Mouse (Mus musculus) neural tube, embryonic 13.5 days (tissue): ENCODE data around the gene Stxbp5l. TPM values are rescaled to one million over a fixed set of nuclear protein-coding genes. Genes with fewer than 3 reads are reported as not detected.

ENCODE experiments used
- ATAC-seq: fragments of 200-750 bp; cut with Nextera tagmentation; 2 replicates; pipeline ENCODE4 v1.8.0; 2017; ENCODE audit warnings: low read depth, mild to moderate bottlenecking, moderate TSS enrichment, moderate library complexity
- H3K27ac ChIP-seq: fragments of 300-500 bp; sonication (generic); replicated peaks from 2 replicates; pipeline ENCODE4 v1.5.1; 2015; ENCODE audit warnings: moderate library complexity, mild to moderate bottlenecking, inconsistent platforms
- H3K27me3 ChIP-seq: fragments of 300-500 bp; sonication (generic); 2 replicates; pipeline ENCODE4 v1.6.1; 2015; ENCODE audit warnings: mild to moderate bottlenecking, inconsistent platforms
- H3K36me3 ChIP-seq: fragments of 300-500 bp; sonication (generic); 2 replicates; pipeline ENCODE4 v1.6.1; 2015; ENCODE audit warnings: mild to moderate bottlenecking, inconsistent platforms
- H3K4me1 ChIP-seq: fragments of 300-500 bp; sonication (generic); replicated peaks from 2 replicates; pipeline ENCODE4 v1.6.1; 2015; ENCODE audit warnings: inconsistent platforms
- H3K4me2 ChIP-seq: fragments of 300-500 bp; sonication (generic); 2 replicates; pipeline ENCODE4 v1.6.1; 2015; ENCODE audit warnings: inconsistent platforms, mild to moderate bottlenecking, moderate library complexity
- H3K4me3 ChIP-seq: fragments of 300-500 bp; sonication (generic); 2 replicates; pipeline ENCODE4 v1.5.1; 2015; ENCODE audit warnings: mild to moderate bottlenecking, inconsistent platforms
- H3K9ac ChIP-seq: fragments of 300-500 bp; sonication (generic); 2 replicates; pipeline ENCODE4 v1.6.1; 2015; ENCODE audit warnings: moderate library complexity, mild to moderate bottlenecking, inconsistent platforms
- H3K9me3 ChIP-seq: fragments of 300-500 bp; sonication (generic); 2 replicates; pipeline ENCODE4 v1.6.1; 2016; ENCODE audit warnings: inconsistent platforms
- WGBS: fragments of 180-500 bp; shearing (Covaris S2); methylation state at CpG from one replicate; pipeline ENCODE4 v1.1.7; 2015; 5-methylcytosine and 5-hydroxymethylcytosine counted together
- polyA plus RNA-seq: library from polyadenylated mRNA; unstranded; fragments of >200 nt; fragmentation: Nextera tagmentation; extraction: Ambion mirVana; gene quantifications from 2 replicates; pipeline ENCODE4 v1.2.1, GENCODE M21; 2015

Stxbp5l gene
- polyA plus RNA-seq = 9.5 and 11.0 TPM in 2 replicates

- H3K4me3 ChIP-seq = peak within 1 kb of the TSS; percentile 64
- under 1% methylated on average over 33 of the region's 33 CpGs for WGBS
- no peaks in the 10 kb centered on the region for H3K27me3 ChIP-seq
- peaks cover 13% of the 10 kb centered on the region for H3K4me1 ChIP-seq
- no peaks in the 10 kb centered on the region for H3K9me3 ChIP-seq
- H3K27ac ChIP-seq = peak within 1 kb of the TSS; percentile 25; the same call in 1 of the 2 replicates
- peak within 1 kb of the TSS; percentile 72 for H3K4me2 ChIP-seq
- peak within 1 kb of the TSS; percentile 73 for H3K9ac ChIP-seq
- peak; percentile 97 for ATAC-seq
- no peaks in the 10 kb centered on the region for H3K36me3 ChIP-seq
These were observed at the start of gene Stxbp5l for GRCm38 (mm10) chr16:37384821-37385344. TSS of gene Stxbp5l (minus strand) at chr16:37384962.

- H3K27ac ChIP-seq = no peak overlapping the region
- H3K27me3 ChIP-seq = no peaks in the 10 kb centered on the region
- H3K9me3 ChIP-seq = no peaks in the 10 kb centered on the region
- WGBS = 69% methylated on average over 5 of the region's 5 CpGs
- no peak overlapping the region for H3K9ac ChIP-seq
- H3K4me2 ChIP-seq = no peak overlapping the region
- no peaks in the 10 kb centered on the region for H3K36me3 ChIP-seq
- H3K4me1 ChIP-seq = no peaks in the 10 kb centered on the region
- no peak overlapping the region for H3K4me3 ChIP-seq
- ATAC-seq = no peak
These were observed 48.8 kb upstream of the Stxbp5l start for GRCm38 (mm10) chr16:37433418-37434204.

- WGBS = 81% methylated on average over 1 of the region's 1 CpGs
- H3K4me2 ChIP-seq = no peak overlapping the region
- no peaks in the 10 kb centered on the region for H3K27me3 ChIP-seq
- no peaks in the 10 kb centered on the region for H3K9me3 ChIP-seq
- no peaks in the 10 kb centered on the region for H3K4me1 ChIP-seq
- no peaks in the 10 kb centered on the region for H3K36me3 ChIP-seq
- H3K9ac ChIP-seq = no peak overlapping the region
- no peak overlapping the region for H3K27ac ChIP-seq
- H3K4me3 ChIP-seq = no peak overlapping the region
- ATAC-seq = no peak
These were observed 40.7 kb upstream of the Stxbp5l start for GRCm38 (mm10) chr16:37425434-37425833.

- no peak for ATAC-seq
These were observed 38.1 kb upstream of the Stxbp5l start for GRCm38 (mm10) chr16:37422874-37423273.

GRCm38 (mm10) chr16:37421851-37422250, 37.1 kb upstream of the Stxbp5l start:
- H3K4me2 ChIP-seq = no peak overlapping the region
- H3K9me3 ChIP-seq = no peaks in the 10 kb centered on the region
- H3K36me3 ChIP-seq = no peaks in the 10 kb centered on the region
- H3K27ac ChIP-seq = no peak overlapping the region
- no peak overlapping the region for H3K4me3 ChIP-seq
- H3K9ac ChIP-seq = no peak overlapping the region
- no peak for ATAC-seq
- 88% methylated on average over 3 of the region's 3 CpGs for WGBS
- H3K4me1 ChIP-seq = no peaks in the 10 kb centered on the region
- no peaks in the 10 kb centered on the region for H3K27me3 ChIP-seq

More at GRCm38 (mm10) chr16:37422874-37423273, 38.1 kb upstream of the Stxbp5l start:
- Histone ChIP-seq H3K9me3 (no peaks in the 10 kb centered on the region), H3K27ac (no peak overlapping the region), H3K4me3 (no peak overlapping the region), H3K4me1 (no peaks in the 10 kb centered on the region), H3K4me2 (no peak overlapping the region), H3K27me3 (no peaks in the 10 kb centered on the region), H3K9ac (no peak overlapping the region), H3K36me3 (no peaks in the 10 kb centered on the region)
- 81% methylated on average over 5 of the region's 5 CpGs for WGBS

- no peaks in the 10 kb centered on the region for H3K9me3 ChIP-seq
- H3K36me3 ChIP-seq = no peaks in the 10 kb centered on the region
- ATAC-seq = no peak
- no peaks in the 10 kb centered on the region for H3K27me3 ChIP-seq
- H3K27ac ChIP-seq = no peak overlapping the region
- no peak overlapping the region for H3K4me3 ChIP-seq
- no peak overlapping the region for H3K9ac ChIP-seq
- H3K4me1 ChIP-seq = no peaks in the 10 kb centered on the region
- WGBS = 89% methylated on average over 2 of the region's 2 CpGs
- H3K4me2 ChIP-seq = no peak overlapping the region
These were observed 35.8 kb upstream of the Stxbp5l start for GRCm38 (mm10) chr16:37420512-37420911.

- Histone ChIP-seq H3K27ac (no peak overlapping the region), H3K4me3 (no peak overlapping the region), H3K4me1 (no peaks in the 10 kb centered on the region), H3K36me3 (no peaks in the 10 kb centered on the region), H3K9me3 (no peaks in the 10 kb centered on the region), H3K9ac (no peak overlapping the region), H3K27me3 (no peaks in the 10 kb centered on the region), H3K4me2 (no peak overlapping the region)
- ATAC-seq = no peak
- WGBS = 64% methylated on average over 4 of the region's 4 CpGs
These were observed 20.8 kb upstream of the Stxbp5l start for GRCm38 (mm10) chr16:37405536-37405935.

- Histone ChIP-seq H3K4me3 (no peak overlapping the region), H3K36me3 (no peaks in the 10 kb centered on the region), H3K9ac (no peak overlapping the region), H3K27me3 (no peaks in the 10 kb centered on the region), H3K4me1 (no peaks in the 10 kb centered on the region), H3K9me3 (no peaks in the 10 kb centered on the region), H3K27ac (no peak overlapping the region), H3K4me2 (no peak overlapping the region)
- no peak for ATAC-seq
- WGBS = 51% methylated on average over 1 of the region's 1 CpGs
These were observed 20.2 kb upstream of the Stxbp5l start for GRCm38 (mm10) chr16:37404922-37405321.

GRCm38 (mm10) chr16:37389964-37390363, 5.2 kb upstream of the Stxbp5l start:
- no peaks in the 10 kb centered on the region for H3K27me3 ChIP-seq
- H3K4me3 ChIP-seq = no peak overlapping the region
- H3K4me1 ChIP-seq = peaks cover 4% of the 10 kb centered on the region; the same call in 1 of the 2 replicates
- no peaks in the 10 kb centered on the region for H3K36me3 ChIP-seq
- no peak overlapping the region for H3K9ac ChIP-seq
- no peak overlapping the region for H3K4me2 ChIP-seq
- no peak for ATAC-seq
- no peak overlapping the region for H3K27ac ChIP-seq
- no peaks in the 10 kb centered on the region for H3K9me3 ChIP-seq

GRCm38 (mm10) chr16:37389201-37389905, 4.6 kb upstream of the Stxbp5l start:
- WGBS = 75% methylated on average over 4 of the region's 4 CpGs
- no peaks in the 10 kb centered on the region for H3K27me3 ChIP-seq
- no peaks in the 10 kb centered on the region for H3K36me3 ChIP-seq
- no peak for ATAC-seq
- no peak overlapping the region for H3K27ac ChIP-seq
- peaks cover 4% of the 10 kb centered on the region; the same call in 1 of the 2 replicates for H3K4me1 ChIP-seq
- no peak overlapping the region for H3K4me2 ChIP-seq
- no peak overlapping the region for H3K9ac ChIP-seq
- no peaks in the 10 kb centered on the region for H3K9me3 ChIP-seq
- H3K4me3 ChIP-seq = no peak overlapping the region

GRCm38 (mm10) chr16:37384369-37384768, 393 bp downstream of the Stxbp5l start:
- H3K4me1 ChIP-seq = peaks cover 13% of the 10 kb centered on the region
- H3K27me3 ChIP-seq = no peaks in the 10 kb centered on the region
- no peaks in the 10 kb centered on the region for H3K36me3 ChIP-seq
- peak; percentile 94 for ATAC-seq
- peak overlapping the region; percentile 73 for H3K9ac ChIP-seq
- peak overlapping the region; percentile 64 for H3K4me3 ChIP-seq
- peak overlapping the region; percentile 25; the same call in 1 of the 2 replicates for H3K27ac ChIP-seq
- under 1% methylated on average over 20 of the region's 30 CpGs for WGBS
- peak overlapping the region; percentile 72 for H3K4me2 ChIP-seq
- no peaks in the 10 kb centered on the region for H3K9me3 ChIP-seq

- whole genome bisulfite sequencing = 42% methylated on average over 4 of the region's 4 CpGs
- Histone ChIP-seq H3K9ac (peak overlapping the region; percentile 73; the same call in 1 of the 2 replicates), H3K4me1 (peaks cover 13% of the 10 kb centered on the region), H3K27ac (no peak overlapping the region), H3K27me3 (no peaks in the 10 kb centered on the region), H3K4me2 (peak overlapping the region; percentile 72), H3K9me3 (no peaks in the 10 kb centered on the region), H3K36me3 (no peaks in the 10 kb centered on the region), H3K4me3 (peak overlapping the region; percentile 64)
- ATAC-seq = no peak
These were observed 1.3 kb downstream of the Stxbp5l start for GRCm38 (mm10) chr16:37383426-37383825.
